Mouse (Mus musculus): ENCODE measurements around the gene Adam26b. TPM values are rescaled to one million over a fixed set of nuclear protein-coding genes. Genes with fewer than 3 reads are reported as not detected.

Adam26b gene
- total RNA-seq (2023): not detected

GRCm38 (mm10) chr8:43528006-43528405, at the start of gene Adam26b:
Gene Adam26b (minus strand): TSS chr8:43528106.

GRCm38 (mm10) chr8:43576607-43577006, 48.7 kb upstream of the Adam26b start, which contains the start of gene Adam26a:
Gene Adam26a (minus strand): TSS chr8:43576707.

Other genes with a start within 250 kb of the Adam26b start
- gene Zfp42, start 221.1 kb downstream of the Adam26b start, total RNA-seq (2023): not detected
- not detected for gene Adam26a, start 48.6 kb upstream of the Adam26b start, total RNA-seq (2023)
- not detected for gene Gm5346, start 99.2 kb upstream of the Adam26b start, total RNA-seq (2023)
- gene Adam34, start 181.9 kb upstream of the Adam26b start, total RNA-seq (2023): not detected